ENCODE assay signal across 24 mouse cellular contexts in genomic region chr16:18324031-18324430, GRCm38 (mm10). TPM values are rescaled to one million over a fixed set of nuclear protein-coding genes. Genes with fewer than 3 reads are reported as not detected.
A peak's percentile ranks its signal among the peaks of the same experiment; 100 is the strongest.
DNase-seq lines count a peak whose midpoint lies in the region; ATAC-seq and TF ChIP-seq lines count a peak whose summit lies in the region.
"Had no signal": no experiment of that assay in that cellular context is flagged by ENCODE, and none has a peak within 500 bp of the region (broad histone marks: within the 10 kb centered on the region; RNA-seq: fewer than 3 reads in every experiment).

No protein-coding gene starts in this region.

- H3K9me3 ChIP-seq in embryonic facial prominence, embryonic 11.5 days (replicated peaks; ENCODE audit: control insufficient read depth, low read length) = no peaks in the 10 kb centered on the region
- H3K9me3 ChIP-seq in embryonic facial prominence, embryonic 10.5 days = no peaks in the 10 kb centered on the region
- no peaks in the 10 kb centered on the region for H3K9me3 ChIP-seq in limb, embryonic 12.5 days
- no peaks in the 10 kb centered on the region for H3K9me3 ChIP-seq in limb, embryonic 10.5 days (replicated peaks)
- no peaks in the 10 kb centered on the region for H3K9me3 ChIP-seq in E14TG2a.4 (ENCODE audit: low read length)
- H3K9me3 ChIP-seq: forebrain, embryonic 10.5 days; forebrain, embryonic 13.5 days; heart, embryonic 10.5 days had no signal

- H3K36me3 ChIP-seq in embryonic facial prominence, embryonic 11.5 days (replicated peaks; ENCODE audit: control insufficient read depth, insufficient read depth, low read depth, low read length) = no peaks in the 10 kb centered on the region; the same call in 1 of the 2 replicates
- H3K36me3 ChIP-seq in embryonic facial prominence, embryonic 10.5 days (replicated peaks) = peaks cover 11% of the 10 kb centered on the region; the same call in 1 of the 2 replicates
- no peaks in the 10 kb centered on the region for H3K36me3 ChIP-seq in limb, embryonic 12.5 days
- H3K36me3 ChIP-seq in limb, embryonic 10.5 days = no peaks in the 10 kb centered on the region
- H3K36me3 ChIP-seq in E14TG2a.4 (ENCODE audit: insufficient read depth, low read length) = peaks cover 11% of the 10 kb centered on the region; the same call in 1 of the 2 replicates

- no peaks in the 10 kb centered on the region for H3K27me3 ChIP-seq in embryonic facial prominence, embryonic 11.5 days (ENCODE audit: control insufficient read depth, insufficient read depth, low read length)
- H3K27me3 ChIP-seq in embryonic facial prominence, embryonic 10.5 days (replicated peaks; ENCODE audit: low read depth, poor library complexity, severe bottlenecking) = no peaks in the 10 kb centered on the region
- no peaks in the 10 kb centered on the region for H3K27me3 ChIP-seq in limb, embryonic 12.5 days
- no peaks in the 10 kb centered on the region for H3K27me3 ChIP-seq in limb, embryonic 10.5 days (ENCODE audit: low read depth, poor library complexity, severe bottlenecking)
- no peaks in the 10 kb centered on the region for H3K27me3 ChIP-seq in E14TG2a.4 (ENCODE audit: insufficient read depth, low read length)
- H3K27me3 ChIP-seq: forebrain, embryonic 13.5 days had no signal

- no peak overlapping the region for H3K27ac ChIP-seq in embryonic facial prominence, embryonic 11.5 days (replicated peaks; ENCODE audit: low read depth, low read length)
- no peak overlapping the region for H3K27ac ChIP-seq in embryonic facial prominence, embryonic 10.5 days (replicated peaks)
- H3K27ac ChIP-seq in limb, embryonic 12.5 days = no peak overlapping the region
- no peak overlapping the region for H3K27ac ChIP-seq in limb, embryonic 10.5 days
- H3K27ac ChIP-seq: forebrain, embryonic 10.5 days; forebrain, embryonic 13.5 days; heart, adult 2 months; heart, embryonic 10.5 days; hindbrain, embryonic 14.5 days had no signal

- no peak for TF ChIP-seq CTCF in E14TG2a.4 (conservative IDR thresholded peaks at IDR 0.05; ENCODE audit: low read length)

- no peaks in the 10 kb centered on the region for H3K4me1 ChIP-seq in embryonic facial prominence, embryonic 11.5 days (ENCODE audit: control insufficient read depth, insufficient read depth, low read length)
- H3K4me1 ChIP-seq in embryonic facial prominence, embryonic 10.5 days = no peaks in the 10 kb centered on the region
- no peaks in the 10 kb centered on the region for H3K4me1 ChIP-seq in limb, embryonic 12.5 days (replicated peaks)
- H3K4me1 ChIP-seq in limb, embryonic 10.5 days = no peaks in the 10 kb centered on the region
- peaks cover 65% of the 10 kb centered on the region for H3K4me1 ChIP-seq in E14TG2a.4 (replicated peaks; ENCODE audit: low read depth, low read length)
- H3K4me1 ChIP-seq: forebrain, embryonic 10.5 days; forebrain, embryonic 13.5 days; heart, embryonic 10.5 days had no signal

- no peak overlapping the region for H3K9ac ChIP-seq in embryonic facial prominence, embryonic 11.5 days (replicated peaks; ENCODE audit: low read length)
- 0 out of 2 replicates have a peak overlapping the region, but pooled peaks have one; percentile 8 for H3K9ac ChIP-seq in limb, embryonic 12.5 days (replicated peaks)
- H3K9ac ChIP-seq: forebrain, embryonic 13.5 days; hindbrain, embryonic 14.5 days had no signal

- 0 out of 2 replicates have a peak, but pooled peaks have one; percentile 23 for ATAC-seq in embryonic facial prominence, embryonic 11.5 days (replicated peaks; ENCODE audit: insufficient number of reproducible peaks, low FRiP score, low TSS enrichment, low read depth)
- ATAC-seq in limb, embryonic 12.5 days (ENCODE audit: insufficient number of reproducible peaks, insufficient read depth, low FRiP score, low TSS enrichment, low read depth) = no peak
- ATAC-seq: forebrain, embryonic 13.5 days; forebrain, embryonic 16.5 days; intestine, postnatal 0 days had no signal

- DNase-seq in embryonic facial prominence, embryonic 11.5 days (ENCODE audit: low spot score) = no peak
- DNase-seq in embryonic facial prominence, embryonic 10.5 days (ENCODE audit: low spot score) = no peak
- no peak for DNase-seq in limb, embryonic 10.5 days (ENCODE audit: low spot score)
- peak; percentile 72 for DNase-seq in R1 (ENCODE audit: low read depth, low spot score)
- DNase-seq in cerebellum, adult 11-12 months = no peak
- no peak for DNase-seq in embryo, embryonic 11 days
- DNase-seq: adrenal gland, adult 2 months; cerebellum, adult 11 months; cerebellum, adult 8-10 months; cerebellum, postnatal 10 days; cerebellum, postnatal 36 days; gastrocnemius, postnatal 10 days; gastrocnemius, postnatal 36 days; heart, postnatal 10 days; heart, postnatal 36 days had no signal

- H3K4me3 ChIP-seq in embryonic facial prominence, embryonic 11.5 days (ENCODE audit: low read depth, low read length) = no peak overlapping the region
- no peak overlapping the region for H3K4me3 ChIP-seq in embryonic facial prominence, embryonic 10.5 days
- H3K4me3 ChIP-seq in limb, embryonic 12.5 days (replicated peaks) = no peak overlapping the region
- H3K4me3 ChIP-seq in limb, embryonic 10.5 days = no peak overlapping the region
- peak overlapping the region; percentile 26; the same call in 1 of the 2 replicates for H3K4me3 ChIP-seq in E14TG2a.4 (replicated peaks; ENCODE audit: low read length)
- H3K4me3 ChIP-seq: forebrain, embryonic 10.5 days; forebrain, embryonic 13.5 days; heart, adult 2 months; heart, embryonic 10.5 days had no signal

- H3K4me2 ChIP-seq in embryonic facial prominence, embryonic 11.5 days (ENCODE audit: low read depth, low read length) = no peak overlapping the region
- no peak overlapping the region for H3K4me2 ChIP-seq in limb, embryonic 12.5 days
- H3K4me2 ChIP-seq: forebrain, embryonic 13.5 days; hindbrain, embryonic 14.5 days had no signal

- 88% methylated on average over 6 of the region's 6 CpGs for WGBS in embryonic facial prominence, embryonic 11.5 days
- WGBS in embryonic facial prominence, embryonic 10.5 days = 83% methylated on average over 6 of the region's 6 CpGs
- WGBS in limb, embryonic 12.5 days = 82% methylated on average over 6 of the region's 6 CpGs
- 91% methylated on average over 6 of the region's 6 CpGs for WGBS in limb, embryonic 10.5 days

RNA-seq across cellular contexts. Expression of gene Tango2, which starts 23.9 kb away (rescaled TPM):
- polyA plus RNA-seq in embryonic facial prominence, embryonic 11.5 days (2014; fragmentation: Nextera tagmentation; extraction: Ambion mirVana) = 20.4 and 27.9 TPM in 2 replicates
- polyA plus RNA-seq in embryonic facial prominence, embryonic 10.5 days (2016; fragmentation: Nextera tagmentation; extraction: Ambion mirVana) = 29.1 and 31.5 TPM in 2 replicates
- polyA plus RNA-seq in limb, embryonic 12.5 days (2016; fragmentation: Nextera tagmentation; extraction: Ambion mirVana) = 21.7 and 21.8 TPM in 2 replicates
- polyA plus RNA-seq in limb, embryonic 10.5 days (2016; fragmentation: Nextera tagmentation; extraction: Ambion mirVana) = 20.2 and 23.7 TPM in 2 replicates

RNA-seq across cellular contexts. Expression of gene Arvcf, which starts 24.0 kb away (rescaled TPM):
- polyA plus RNA-seq in embryonic facial prominence, embryonic 11.5 days (2014; fragmentation: Nextera tagmentation; extraction: Ambion mirVana) = 26.6 and 28.1 TPM in 2 replicates
- 65.8 and 71.2 TPM in 2 replicates for polyA plus RNA-seq in embryonic facial prominence, embryonic 10.5 days (2016; fragmentation: Nextera tagmentation; extraction: Ambion mirVana)
- 46.3 and 50.6 TPM in 2 replicates for polyA plus RNA-seq in limb, embryonic 12.5 days (2016; fragmentation: Nextera tagmentation; extraction: Ambion mirVana)
- polyA plus RNA-seq in limb, embryonic 10.5 days (2016; fragmentation: Nextera tagmentation; extraction: Ambion mirVana) = 44.8 and 56.1 TPM in 2 replicates

RNA-seq across cellular contexts. Expression of gene Dgcr8, which starts 35.0 kb away (rescaled TPM):
- 31.3 and 32.2 TPM in 2 replicates for polyA plus RNA-seq in embryonic facial prominence, embryonic 11.5 days (2014; fragmentation: Nextera tagmentation; extraction: Ambion mirVana)
- 47.3 and 50.9 TPM in 2 replicates for polyA plus RNA-seq in embryonic facial prominence, embryonic 10.5 days (2016; fragmentation: Nextera tagmentation; extraction: Ambion mirVana)
- polyA plus RNA-seq in limb, embryonic 12.5 days (2016; fragmentation: Nextera tagmentation; extraction: Ambion mirVana) = 41.7 and 42.9 TPM in 2 replicates
- 46.5 and 51.3 TPM in 2 replicates for polyA plus RNA-seq in limb, embryonic 10.5 days (2016; fragmentation: Nextera tagmentation; extraction: Ambion mirVana)
